ENCODE assay signal across 20 mouse cellular contexts in genomic region chr7:97591336-97591735, GRCm38 (mm10). TPM values are rescaled to one million over a fixed set of nuclear protein-coding genes. Genes with fewer than 3 reads are reported as not detected.
DNase-seq lines count a peak whose midpoint lies in the region; ATAC-seq and TF ChIP-seq lines count a peak whose summit lies in the region.
"Had no signal": no experiment of that assay in that cellular context is flagged by ENCODE, and none has a peak within 500 bp of the region (broad histone marks: within the 10 kb centered on the region; RNA-seq: fewer than 3 reads in every experiment).

No protein-coding gene starts in this region.

- peaks cover 9% of the 10 kb centered on the region; the same call in 1 of the 2 replicates for H3K4me1 ChIP-seq in limb, embryonic 14.5 days (ENCODE audit: control insufficient read depth, insufficient read depth, low read length)
- peaks cover 8% of the 10 kb centered on the region; the same call in 1 of the 2 replicates for H3K4me1 ChIP-seq in limb, embryonic 10.5 days
- H3K4me1 ChIP-seq in liver, embryonic 12.5 days = peaks cover 53% of the 10 kb centered on the region
- peaks cover 4% of the 10 kb centered on the region; the same call in 1 of the 2 replicates for H3K4me1 ChIP-seq in forebrain, embryonic 16.5 days (replicated peaks; ENCODE audit: control insufficient read depth, insufficient read depth, low read length)

- H3K27ac ChIP-seq in limb, embryonic 14.5 days (replicated peaks; ENCODE audit: low read depth, low read length) = no peak overlapping the region
- H3K27ac ChIP-seq in limb, embryonic 10.5 days = no peak overlapping the region
- 0 out of 2 replicates have a peak overlapping the region, but pooled peaks have one; percentile 7 for H3K27ac ChIP-seq in liver, embryonic 12.5 days
- H3K27ac ChIP-seq in forebrain, embryonic 16.5 days (ENCODE audit: low read length) = no peak overlapping the region
- H3K27ac ChIP-seq: forebrain, embryonic 15.5 days; hindbrain, postnatal 0 days; limb, embryonic 12.5 days; neural tube, embryonic 13.5 days had no signal

- H3K4me3 ChIP-seq in limb, embryonic 14.5 days (replicated peaks; ENCODE audit: low read length) = no peak overlapping the region
- H3K4me3 ChIP-seq in limb, embryonic 10.5 days = no peak overlapping the region
- no peak overlapping the region for H3K4me3 ChIP-seq in liver, embryonic 12.5 days
- no peak overlapping the region for H3K4me3 ChIP-seq in forebrain, embryonic 16.5 days (replicated peaks; ENCODE audit: low read length)
- H3K4me3 ChIP-seq: forebrain, embryonic 15.5 days; limb, embryonic 12.5 days; neural tube, embryonic 13.5 days had no signal

- H3K4me2 ChIP-seq in limb, embryonic 14.5 days (replicated peaks; ENCODE audit: low read depth, low read length, severe bottlenecking) = no peak overlapping the region
- H3K4me2 ChIP-seq in liver, embryonic 12.5 days = no peak overlapping the region
- H3K4me2 ChIP-seq in forebrain, embryonic 16.5 days (ENCODE audit: low read length) = no peak overlapping the region
- H3K4me2 ChIP-seq: forebrain, embryonic 15.5 days; limb, embryonic 12.5 days; lung, embryonic 14.5 days; neural tube, embryonic 13.5 days had no signal

- H3K9ac ChIP-seq in limb, embryonic 14.5 days (ENCODE audit: low read depth, low read length, severe bottlenecking) = no peak overlapping the region
- H3K9ac ChIP-seq in liver, embryonic 12.5 days = no peak overlapping the region
- no peak overlapping the region for H3K9ac ChIP-seq in forebrain, embryonic 16.5 days (replicated peaks; ENCODE audit: low read depth, low read length)
- H3K9ac ChIP-seq: forebrain, embryonic 15.5 days; limb, embryonic 12.5 days; lung, embryonic 14.5 days; neural tube, embryonic 13.5 days had no signal

- no peak for TF ChIP-seq POLR2A in limb, embryonic 14.5 days (IDR thresholded peaks at IDR 0.05; ENCODE audit: borderline replicate concordance, extremely low read depth, insufficient read depth, insufficient read length)

- WGBS in limb, embryonic 14.5 days = 83% methylated on average over 6 of the region's 6 CpGs
- 77% methylated on average over 6 of the region's 6 CpGs for WGBS in limb, embryonic 10.5 days
- WGBS in liver, embryonic 12.5 days (ENCODE audit: insufficient replicate concordance) = 65% methylated on average over 6 of the region's 6 CpGs
- 89% methylated on average over 6 of the region's 6 CpGs for WGBS in forebrain, embryonic 16.5 days

- no peaks in the 10 kb centered on the region for H3K9me3 ChIP-seq in limb, embryonic 14.5 days (ENCODE audit: control insufficient read depth, low read length)
- no peaks in the 10 kb centered on the region for H3K9me3 ChIP-seq in limb, embryonic 10.5 days (replicated peaks)
- no peaks in the 10 kb centered on the region for H3K9me3 ChIP-seq in liver, embryonic 12.5 days (replicated peaks)
- no peaks in the 10 kb centered on the region for H3K9me3 ChIP-seq in forebrain, embryonic 16.5 days (ENCODE audit: control insufficient read depth, low read length)
- H3K9me3 ChIP-seq: forebrain, embryonic 15.5 days; limb, embryonic 12.5 days; neural tube, embryonic 13.5 days had no signal

- peak; percentile 44; the same call in 1 of the 2 replicates for ATAC-seq in limb, embryonic 14.5 days (ENCODE audit: low FRiP score, low read depth)
- no peak for ATAC-seq in liver, embryonic 12.5 days
- ATAC-seq in forebrain, embryonic 16.5 days = no peak
- ATAC-seq in activated CD4-positive, CD25-positive, alpha-beta regulatory T cell, adult 4 months = no peak
- ATAC-seq: forebrain, embryonic 15.5 days; hindbrain, postnatal 0 days had no signal

- H3K27me3 ChIP-seq in limb, embryonic 14.5 days (ENCODE audit: control insufficient read depth, insufficient read depth, low read length) = no peaks in the 10 kb centered on the region
- no peaks in the 10 kb centered on the region for H3K27me3 ChIP-seq in limb, embryonic 10.5 days (ENCODE audit: low read depth, poor library complexity, severe bottlenecking)
- no peaks in the 10 kb centered on the region for H3K27me3 ChIP-seq in liver, embryonic 12.5 days (replicated peaks)
- no peaks in the 10 kb centered on the region for H3K27me3 ChIP-seq in forebrain, embryonic 16.5 days (replicated peaks; ENCODE audit: control insufficient read depth, insufficient read depth, low read length)
- H3K27me3 ChIP-seq: forebrain, embryonic 15.5 days; limb, embryonic 12.5 days; neural tube, embryonic 13.5 days had no signal

- H3K36me3 ChIP-seq in limb, embryonic 14.5 days (ENCODE audit: control insufficient read depth, insufficient read depth, low read length) = peaks cover 5% of the 10 kb centered on the region; the same call in 1 of the 2 replicates
- H3K36me3 ChIP-seq in limb, embryonic 10.5 days = peaks cover 38% of the 10 kb centered on the region
- peaks cover 5% of the 10 kb centered on the region; the same call in 1 of the 2 replicates for H3K36me3 ChIP-seq in liver, embryonic 12.5 days
- no peaks in the 10 kb centered on the region for H3K36me3 ChIP-seq in forebrain, embryonic 16.5 days (ENCODE audit: control insufficient read depth, insufficient read depth)
- H3K36me3 ChIP-seq: forebrain, embryonic 15.5 days had no signal

- no peak for DNase-seq in limb, embryonic 14.5 days (ENCODE audit: low spot score)
- no peak for DNase-seq in limb, embryonic 10.5 days (ENCODE audit: low spot score)
- DNase-seq in ES-CJ7 (ENCODE audit: low read depth, low spot score) (peak; percentile 55), R1 (ENCODE audit: low read depth, low spot score) (peak; percentile 63)
- no peak for DNase-seq in spleen, postnatal 10 days (ENCODE audit: low spot score in 2 of 2)
- DNase-seq: adrenal gland, adult 8-10 months; cerebellum, adult 9-11 months; gastrocnemius, postnatal 25 days; kidney, adult 8-10 months; kidney, postnatal 36 days; lung, embryonic 14.5 days; lung, postnatal 4 days; right cerebral cortex, postnatal 25 days had no signal

RNA-seq across cellular contexts. Expression of gene Rsf1, which starts 11.6 kb away (rescaled TPM):
- 8.9 and 12.2 TPM in 2 replicates for polyA plus RNA-seq in limb, embryonic 14.5 days (2012; rRNA removed)
- polyA plus RNA-seq in limb, embryonic 14.5 days (2014; fragmentation: Nextera tagmentation; extraction: Ambion mirVana) = 19.8 and 24.4 TPM in 2 replicates
- polyA plus RNA-seq in limb, embryonic 10.5 days (2016; fragmentation: Nextera tagmentation; extraction: Ambion mirVana) = 23.0 and 25.6 TPM in 2 replicates
- 8.1 and 10.7 TPM in 2 replicates for polyA plus RNA-seq in liver, embryonic 12.5 days (2016; fragmentation: Nextera tagmentation; extraction: Ambion mirVana)
- polyA plus RNA-seq in forebrain, embryonic 16.5 days (2015; fragmentation: Nextera tagmentation; extraction: Ambion mirVana) = 34.7 and 36.3 TPM in 2 replicates
- polyA plus RNA-seq in activated CD4-positive, CD25-positive, alpha-beta regulatory T cell, adult 4 months (2017; shearing (Covaris generic)) = 10 to 100 TPM; 27.1 to 27.3 TPM

RNA-seq across cellular contexts. Expression of gene Aamdc, which starts 12.0 kb away (rescaled TPM):
- 41.1 and 57.3 TPM in 2 replicates for polyA plus RNA-seq in limb, embryonic 14.5 days (2012; rRNA removed)
- 81.0 and 85.1 TPM in 2 replicates for polyA plus RNA-seq in limb, embryonic 14.5 days (2014; fragmentation: Nextera tagmentation; extraction: Ambion mirVana)
- polyA plus RNA-seq in limb, embryonic 10.5 days (2016; fragmentation: Nextera tagmentation; extraction: Ambion mirVana) = 28.7 and 39.8 TPM in 2 replicates
- polyA plus RNA-seq in liver, embryonic 12.5 days (2016; fragmentation: Nextera tagmentation; extraction: Ambion mirVana) = 17.4 and 17.6 TPM in 2 replicates
- polyA plus RNA-seq in forebrain, embryonic 16.5 days (2015; fragmentation: Nextera tagmentation; extraction: Ambion mirVana) = 50.4 and 50.9 TPM in 2 replicates
- polyA plus RNA-seq in activated CD4-positive, CD25-positive, alpha-beta regulatory T cell, adult 4 months (2017; shearing (Covaris generic)) = 10 to 100 TPM; 42.2 to 46.9 TPM

Comparison
In these comparisons a context has a peak if more than half of its experiments do, and no peak if none do; other contexts are left out.
1. DNase-seq: peak in ES-CJ7 (single experiment) and R1 (single experiment); none in limb, embryonic 14.5 days (single experiment), limb, embryonic 10.5 days (single experiment) and spleen, postnatal 10 days (0 of 2).